Mouse (Mus musculus): Measurements from ENCODE around the gene Dna2.
A peak's percentile ranks its signal among the peaks of the same experiment; 100 is the strongest.
"Not testable (repeated sequence)": the region's sequence is repeated elsewhere in the genome, so short reads cannot be mapped to it uniquely, and the experiment has no call there.

The Dna2 gene

GRCm38 (mm10) chr10:62946738-62947471 is at the start of gene Dna2:
Gene Dna2, plus strand, starts transcription at chr10:62947026.
- no peak for DNase-seq (ENCODE audit: extremely low read depth, low read depth, low spot score)

- no peak for DNase-seq (ENCODE audit: extremely low read depth, low read depth, low spot score)
Measured at GRCm38 (mm10) chr10:62897437-62897836, 49.4 kb upstream of the Dna2 start.

- no peak for DNase-seq (ENCODE audit: extremely low read depth, low read depth, low spot score)
Measured at GRCm38 (mm10) chr10:62898061-62898460, 48.8 kb upstream of the Dna2 start.

GRCm38 (mm10) chr10:62900144-62900543 is 46.7 kb upstream of the Dna2 start:
- DNase-seq (ENCODE audit: extremely low read depth, low read depth, low spot score): no peak

- no peak for DNase-seq (ENCODE audit: extremely low read depth, low read depth, low spot score)
Measured at GRCm38 (mm10) chr10:62901826-62902225, 45.0 kb upstream of the Dna2 start.

- DNase-seq (ENCODE audit: extremely low read depth, low read depth, low spot score): no peak
Measured at GRCm38 (mm10) chr10:62902829-62903228, 44.0 kb upstream of the Dna2 start.

GRCm38 (mm10) chr10:62906336-62906735 is 40.5 kb upstream of the Dna2 start:
- no peak for DNase-seq (ENCODE audit: extremely low read depth, low read depth, low spot score)

GRCm38 (mm10) chr10:62908896-62909295 is 37.9 kb upstream of the Dna2 start, which contains the start of gene Tet1:
Gene Tet1, minus strand, starts transcription at chr10:62908996.
- DNase-seq (ENCODE audit: extremely low read depth, low read depth, low spot score): not testable (repeated sequence)

- DNase-seq (ENCODE audit: extremely low read depth, low read depth, low spot score): no peak
Measured at GRCm38 (mm10) chr10:62911120-62911519, 35.7 kb upstream of the Dna2 start.

GRCm38 (mm10) chr10:62918985-62919384 is 27.8 kb upstream of the Dna2 start:
- DNase-seq (ENCODE audit: extremely low read depth, low read depth, low spot score): no peak

GRCm38 (mm10) chr10:62919925-62920765 is 26.7 kb upstream of the Dna2 start, which contains the start of gene Slc25a16:
Gene Slc25a16, plus strand, starts transcription at chr10:62920633.
- DNase-seq (ENCODE audit: extremely low read depth, low read depth, low spot score): peak; percentile 11

- no peak for DNase-seq (ENCODE audit: extremely low read depth, low read depth, low spot score)
Measured at GRCm38 (mm10) chr10:62920766-62921156, 26.1 kb upstream of the Dna2 start.

- no peak for DNase-seq (ENCODE audit: extremely low read depth, low read depth, low spot score)
Measured at GRCm38 (mm10) chr10:62924096-62924635, 22.7 kb upstream of the Dna2 start.

GRCm38 (mm10) chr10:62932381-62932780 is 14.4 kb upstream of the Dna2 start:
- DNase-seq (ENCODE audit: extremely low read depth, low read depth, low spot score): no peak

GRCm38 (mm10) chr10:62944975-62945580 is 1.7 kb upstream of the Dna2 start:
- DNase-seq (ENCODE audit: extremely low read depth, low read depth, low spot score): no peak

- no peak for DNase-seq (ENCODE audit: extremely low read depth, low read depth, low spot score)
Measured at GRCm38 (mm10) chr10:62948551-62948950, 1.7 kb downstream of the Dna2 start.

- DNase-seq (ENCODE audit: extremely low read depth, low read depth, low spot score): no peak
Measured at GRCm38 (mm10) chr10:62963956-62964355, 17.1 kb downstream of the Dna2 start.

- no peak for DNase-seq (ENCODE audit: extremely low read depth, low read depth, low spot score)
Measured at GRCm38 (mm10) chr10:62965796-62966195, 19.0 kb downstream of the Dna2 start.

- no peak for DNase-seq (ENCODE audit: extremely low read depth, low read depth, low spot score)
Measured at GRCm38 (mm10) chr10:62966291-62966690, 19.5 kb downstream of the Dna2 start.

- DNase-seq (ENCODE audit: extremely low read depth, low read depth, low spot score): no peak
Measured at GRCm38 (mm10) chr10:62971821-62972220, 25.0 kb downstream of the Dna2 start.

- DNase-seq (ENCODE audit: extremely low read depth, low read depth, low spot score): no peak
Measured at GRCm38 (mm10) chr10:62979667-62980038, 32.8 kb downstream of the Dna2 start.
